Mouse (Mus musculus): ENCODE results near the gene Sh3gl3.

DNA sequence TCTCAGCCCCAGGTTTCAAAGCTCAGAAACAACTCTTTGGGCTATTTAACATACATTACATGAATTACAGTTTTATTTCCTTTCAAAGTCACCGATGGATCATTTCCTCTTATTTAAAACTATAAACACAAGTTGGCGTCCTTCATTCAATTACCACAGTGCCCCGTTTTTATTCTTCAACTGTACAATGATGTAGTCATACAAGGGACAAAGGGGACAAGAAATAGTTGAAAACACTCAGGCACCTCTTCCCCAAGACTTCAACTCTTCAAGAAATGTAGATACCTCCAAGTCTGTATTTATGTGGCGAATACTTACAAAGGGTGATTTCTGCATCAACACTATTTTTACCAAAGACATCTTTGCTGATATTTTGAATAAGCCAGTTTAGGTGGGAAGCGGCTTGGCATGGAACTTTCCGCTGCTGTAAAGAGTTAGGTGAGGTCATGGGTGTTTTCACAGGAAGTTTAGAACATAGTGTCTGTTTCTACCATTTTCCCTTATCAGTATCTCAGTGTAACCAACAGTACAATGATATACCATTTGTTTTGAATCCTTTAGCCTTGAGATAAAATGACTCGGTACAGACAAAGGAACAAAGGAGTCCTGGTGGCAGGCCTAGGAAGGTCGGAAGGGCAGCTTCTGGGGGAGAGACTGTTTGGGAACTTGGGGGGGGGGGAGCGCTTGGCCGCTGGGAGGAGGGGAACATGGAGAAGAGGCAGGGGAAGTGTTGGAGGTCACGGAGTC lies 62.7 kb downstream of the Sh3gl3 start:
- TF ChIP-seq GATA1 (IDR thresholded peaks at IDR 0.05; ENCODE audit: low read length) (no peak), TAL1 (IDR thresholded peaks at IDR 0.05; ENCODE audit: low read length) (no peak)

Measured in erythroblast, embryonic 14.5 days (primary cell).